ENCODE assay signal across 9 mouse cellular contexts in the genomic region with DNA sequence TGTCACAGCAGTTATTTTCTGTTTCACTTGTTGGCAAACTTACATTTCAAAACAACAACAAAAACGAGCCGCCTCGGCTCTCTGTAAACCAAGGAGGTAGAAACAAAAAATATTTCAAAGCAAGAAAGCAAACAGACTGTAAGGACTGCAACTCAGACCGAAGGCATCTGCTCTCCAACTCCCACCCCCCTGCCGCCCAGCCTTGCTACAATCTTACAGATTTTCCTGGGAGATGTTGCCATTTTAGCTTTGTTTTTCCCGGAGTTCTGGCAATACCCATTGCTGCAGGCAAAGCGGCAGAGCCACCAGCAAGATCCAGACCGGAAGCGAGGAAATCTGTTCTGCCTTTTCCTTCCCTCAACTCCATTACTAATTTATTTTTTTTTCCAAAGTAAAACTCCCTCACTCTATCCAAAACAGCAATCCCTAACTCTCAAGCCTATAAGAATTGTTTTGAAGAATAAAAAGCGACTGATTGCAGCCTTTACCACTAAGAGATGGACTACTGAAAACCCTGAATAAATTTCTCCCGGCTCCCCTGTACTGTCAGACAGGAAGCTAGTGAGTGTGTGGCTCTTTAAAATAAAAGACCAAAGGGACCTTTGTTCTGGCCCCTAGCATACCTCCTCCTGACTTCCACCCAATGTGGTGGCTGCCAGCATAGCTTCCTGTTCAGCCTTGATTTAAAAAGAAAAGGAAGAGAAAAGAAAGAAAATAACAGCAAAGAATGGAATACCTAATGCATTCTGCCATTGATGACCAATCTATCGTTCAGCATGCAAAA.
A peak's percentile ranks its signal among the peaks of the same experiment; 100 is the strongest.
DNase-seq lines count a peak whose midpoint lies in the region; ATAC-seq lines count a peak whose summit lies in the region.
"Had no signal": no experiment of that assay in that cellular context is flagged by ENCODE, and none has a peak within 500 bp of the region (broad histone marks: within the 10 kb centered on the region; RNA-seq: fewer than 3 reads in every experiment).

No protein-coding gene starts in this region.

- H3K27me3 ChIP-seq in embryonic facial prominence, embryonic 10.5 days (replicated peaks; ENCODE audit: low read depth, poor library complexity, severe bottlenecking), result no peaks in the 10 kb centered on the region
- no peaks in the 10 kb centered on the region for H3K27me3 ChIP-seq in heart, embryonic 16.5 days (ENCODE audit: control insufficient read depth, insufficient read depth, low read length)
- no peaks in the 10 kb centered on the region for H3K27me3 ChIP-seq in neural tube, embryonic 14.5 days (ENCODE audit: control insufficient read depth, insufficient read depth, low read length)

- intact Hi-C loops in heart, postnatal 25 days (cut with DNase I), result no loop called here

- H3K4me2 ChIP-seq in heart, embryonic 16.5 days (ENCODE audit: low read depth, low read length), result peak overlapping the region; percentile 54
- no peak overlapping the region; the same call in 1 of the 2 replicates for H3K4me2 ChIP-seq in neural tube, embryonic 14.5 days (ENCODE audit: low read depth, low read length)

- peaks cover 40% of the 10 kb centered on the region for H3K4me1 ChIP-seq in embryonic facial prominence, embryonic 10.5 days
- no peaks in the 10 kb centered on the region for H3K4me1 ChIP-seq in heart, embryonic 16.5 days (ENCODE audit: control insufficient read depth, insufficient read depth, low read length)
- no peaks in the 10 kb centered on the region for H3K4me1 ChIP-seq in neural tube, embryonic 14.5 days (ENCODE audit: control insufficient read depth, insufficient read depth, low read length)

- H3K27ac ChIP-seq in embryonic facial prominence, embryonic 10.5 days (replicated peaks), result peak overlapping the region; percentile 85
- peak overlapping the region; percentile 72 for H3K27ac ChIP-seq in heart, embryonic 16.5 days (ENCODE audit: low read length)
- peak overlapping the region; percentile 36 for H3K27ac ChIP-seq in neural tube, embryonic 14.5 days (ENCODE audit: low read depth, low read length)
- H3K27ac ChIP-seq: liver, embryonic 14.5 days had no signal

- H3K9me3 ChIP-seq in embryonic facial prominence, embryonic 10.5 days, result no peaks in the 10 kb centered on the region
- H3K9me3 ChIP-seq in heart, embryonic 16.5 days (replicated peaks; ENCODE audit: control insufficient read depth, low read length), result no peaks in the 10 kb centered on the region
- H3K9me3 ChIP-seq in neural tube, embryonic 14.5 days (ENCODE audit: control insufficient read depth, low read length), result no peaks in the 10 kb centered on the region

- peak overlapping the region; percentile 48 for H3K4me3 ChIP-seq in embryonic facial prominence, embryonic 10.5 days
- H3K4me3 ChIP-seq in heart, embryonic 16.5 days (ENCODE audit: low read length), result peak overlapping the region; percentile 38
- peak overlapping the region; percentile 3; the same call in 1 of the 2 replicates for H3K4me3 ChIP-seq in neural tube, embryonic 14.5 days (ENCODE audit: low read depth, low read length)

- DNase-seq in heart, adult 11 months, result peak; percentile 86
- no peak for DNase-seq in heart, postnatal 25 days (ENCODE audit: low spot score)
- DNase-seq in embryonic facial prominence, embryonic 10.5 days (ENCODE audit: low spot score), result peak; percentile 50
- DNase-seq in layer of hippocampus, adult 9-11 months, result peak; percentile 25
- DNase-seq in urinary bladder, postnatal 25 days (ENCODE audit: low spot score), result no peak
- no peak for DNase-seq in right cerebral cortex, postnatal 36 days (ENCODE audit: low spot score in 2 of 2)

- ATAC-seq in heart, embryonic 16.5 days (replicated peaks; ENCODE audit: extremely low read depth, insufficient read depth, low FRiP score), result no peak
- no peak for ATAC-seq in neural tube, embryonic 14.5 days (ENCODE audit: low read depth)

- peak overlapping the region; percentile 53 for H3K9ac ChIP-seq in heart, embryonic 16.5 days (ENCODE audit: low read length)
- H3K9ac ChIP-seq in neural tube, embryonic 14.5 days (replicated peaks; ENCODE audit: low read depth, low read length), result no peak overlapping the region; the same call in 1 of the 2 replicates
- H3K9ac ChIP-seq: liver, embryonic 14.5 days had no signal

- peaks cover 16% of the 10 kb centered on the region; the same call in 1 of the 2 replicates for H3K36me3 ChIP-seq in embryonic facial prominence, embryonic 10.5 days (replicated peaks)
- H3K36me3 ChIP-seq in heart, embryonic 16.5 days (ENCODE audit: control insufficient read depth, insufficient read depth), result no peaks in the 10 kb centered on the region
- H3K36me3 ChIP-seq in neural tube, embryonic 14.5 days (ENCODE audit: control insufficient read depth, insufficient read depth, low read length), result no peaks in the 10 kb centered on the region

- 23% methylated on average over 12 of the region's 12 CpGs for WGBS in embryonic facial prominence, embryonic 10.5 days
- WGBS in heart, embryonic 16.5 days, result 53% methylated on average over 12 of the region's 12 CpGs
- 44% methylated on average over 12 of the region's 12 CpGs for WGBS in neural tube, embryonic 14.5 days

Comparison
In these comparisons a context has a peak if more than half of its experiments do, and no peak if none do; other contexts are left out.
1. DNase-seq: peak in heart, adult 11 months (single experiment), embryonic facial prominence, embryonic 10.5 days (single experiment) and layer of hippocampus, adult 9-11 months (single experiment); none in heart, postnatal 25 days (single experiment), urinary bladder, postnatal 25 days (single experiment) and right cerebral cortex, postnatal 36 days (0 of 2).
2. Peak in every context shown above with its lines, with median percentiles within 50 percentile points of each other: H3K27ac ChIP-seq and H3K4me3 ChIP-seq.